Mouse (Mus musculus) neural tube, embryonic 15.5 days (tissue): ENCODE measurements around the gene Klk7. TPM values are rescaled to one million over a fixed set of nuclear protein-coding genes. Genes with fewer than 3 reads are reported as not detected.

Source experiments
- ATAC-seq: fragments of 200-750 bp; cut with Nextera tagmentation; 2 replicates; pipeline ENCODE4 v1.8.0; 2017; ENCODE audit warnings: mild to moderate bottlenecking, moderate TSS enrichment, moderate library complexity; ENCODE audit not compliant: low FRiP score
- H3K27ac ChIP-seq: fragments of 300-500 bp; sonication (generic); replicated peaks from 2 replicates; pipeline ENCODE4 v1.5.1; 2015; ENCODE audit warnings: mild to moderate bottlenecking, inconsistent platforms
- H3K27me3 ChIP-seq: fragments of 300-500 bp; sonication (generic); replicated peaks from 2 replicates; pipeline ENCODE4 v1.6.1; 2015; ENCODE audit warnings: inconsistent platforms
- H3K36me3 ChIP-seq: fragments of 300-500 bp; sonication (generic); 2 replicates; pipeline ENCODE4 v1.6.1; 2015; ENCODE audit warnings: inconsistent platforms
- H3K4me1 ChIP-seq: fragments of 300-500 bp; sonication (generic); 2 replicates; pipeline ENCODE4 v1.6.1; 2015; ENCODE audit warnings: inconsistent platforms
- H3K4me2 ChIP-seq: fragments of 300-500 bp; sonication (generic); 2 replicates; pipeline ENCODE4 v1.6.1; 2015; ENCODE audit warnings: inconsistent platforms, mild to moderate bottlenecking, moderate library complexity
- H3K4me3 ChIP-seq: fragments of 300-500 bp; sonication (generic); replicated peaks from 2 replicates; pipeline ENCODE4 v1.5.1; 2015; ENCODE audit warnings: mild to moderate bottlenecking, inconsistent platforms
- H3K9ac ChIP-seq: fragments of 300-500 bp; sonication (generic); replicated peaks from 2 replicates; pipeline ENCODE4 v1.6.1; 2015; ENCODE audit warnings: mild to moderate bottlenecking, inconsistent platforms
- H3K9me3 ChIP-seq: fragments of 300-500 bp; sonication (generic); replicated peaks from 2 replicates; pipeline ENCODE4 v1.6.1; 2016; ENCODE audit warnings: inconsistent platforms
- WGBS: fragments of 180-500 bp; shearing (Covaris S2); methylation state at CpG from one replicate; pipeline ENCODE4 v1.1.7; 2015; ENCODE audit warnings: mixed read lengths; 5-methylcytosine and 5-hydroxymethylcytosine counted together
- polyA plus RNA-seq: library from polyadenylated mRNA; unstranded; fragments of >200 nt; fragmentation: Nextera tagmentation; extraction: Ambion mirVana; gene quantifications from 2 replicates; pipeline ENCODE4 v1.2.1, GENCODE M21; 2015

The Klk7 gene
- polyA plus RNA-seq, 1 experiment from 2014 or later: not detected

DNA sequence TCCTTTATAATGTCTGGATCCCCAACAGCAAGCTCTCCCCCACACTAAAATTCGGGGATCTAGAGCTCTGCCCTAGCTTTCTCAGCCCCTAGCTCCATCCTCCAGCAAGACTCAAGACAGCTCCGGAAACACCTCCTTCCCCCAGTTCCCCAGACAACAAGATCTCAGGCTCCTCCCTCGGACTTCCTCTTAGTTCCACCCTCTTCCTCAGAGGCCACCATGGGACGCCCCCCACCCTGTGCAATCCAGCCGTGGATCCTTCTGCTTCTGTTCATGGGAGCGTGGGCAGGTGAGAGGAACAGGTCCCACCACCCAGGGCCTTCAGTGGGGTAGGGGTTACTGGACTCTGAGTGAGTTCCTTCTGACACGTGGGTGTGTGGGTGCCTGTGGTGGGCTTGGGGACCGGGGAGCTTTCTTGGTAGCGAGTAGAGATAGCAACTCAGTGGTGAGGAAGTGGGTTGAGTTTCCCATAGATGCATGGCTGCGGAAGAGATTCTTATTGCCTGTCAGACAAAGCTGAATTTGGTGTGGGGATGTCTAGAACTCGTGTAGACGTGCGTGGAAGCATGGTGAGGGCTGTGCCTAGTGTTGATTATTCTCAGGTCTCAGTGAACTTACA lies 13.1 kb upstream of the Klk7 start:
- ATAC-seq: peak; percentile 46; the same call in 1 of the 2 replicates
- H3K36me3 ChIP-seq: no peaks in the 10 kb centered on the region
- H3K4me1 ChIP-seq: peaks cover 22% of the 10 kb centered on the region
- peak overlapping the region; percentile 53 for H3K4me3 ChIP-seq
- 37% methylated on average over 13 of the region's 13 CpGs for WGBS
- no peak overlapping the region for H3K27ac ChIP-seq
- no peaks in the 10 kb centered on the region for H3K9me3 ChIP-seq
- peaks cover 37% of the 10 kb centered on the region for H3K27me3 ChIP-seq
- H3K4me2 ChIP-seq: peak overlapping the region; percentile 87
- peak overlapping the region; percentile 45; the same call in 1 of the 2 replicates for H3K9ac ChIP-seq

DNA sequence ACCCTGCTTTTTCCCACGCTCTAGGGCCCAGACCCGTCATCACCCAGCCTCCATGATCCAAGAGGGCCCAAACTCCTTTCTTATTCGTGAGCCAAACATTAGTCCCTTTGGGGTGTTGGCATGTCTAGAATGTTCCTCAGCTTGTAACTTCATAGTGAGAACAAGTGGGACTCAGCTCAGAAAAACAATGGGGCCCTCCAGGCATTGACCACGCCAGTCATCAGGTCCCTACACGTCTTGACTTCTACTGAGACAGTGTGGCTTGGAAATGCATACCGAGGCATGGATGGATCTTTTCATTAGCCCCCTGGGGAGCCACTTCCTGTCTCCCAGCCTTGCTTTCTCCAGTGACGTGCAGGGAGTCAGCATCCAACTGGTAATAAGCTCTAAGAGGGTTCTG lies 11.2 kb upstream of the Klk7 start:
- WGBS: 74% methylated on average over 7 of the region's 7 CpGs
- ATAC-seq: no peak
- Histone ChIP-seq H3K9me3 (no peaks in the 10 kb centered on the region), H3K4me1 (peaks cover 22% of the 10 kb centered on the region), H3K27me3 (peaks cover 30% of the 10 kb centered on the region), H3K4me2 (no peak overlapping the region), H3K9ac (no peak overlapping the region), H3K4me3 (no peak overlapping the region), H3K27ac (no peak overlapping the region), H3K36me3 (no peaks in the 10 kb centered on the region)

DNA sequence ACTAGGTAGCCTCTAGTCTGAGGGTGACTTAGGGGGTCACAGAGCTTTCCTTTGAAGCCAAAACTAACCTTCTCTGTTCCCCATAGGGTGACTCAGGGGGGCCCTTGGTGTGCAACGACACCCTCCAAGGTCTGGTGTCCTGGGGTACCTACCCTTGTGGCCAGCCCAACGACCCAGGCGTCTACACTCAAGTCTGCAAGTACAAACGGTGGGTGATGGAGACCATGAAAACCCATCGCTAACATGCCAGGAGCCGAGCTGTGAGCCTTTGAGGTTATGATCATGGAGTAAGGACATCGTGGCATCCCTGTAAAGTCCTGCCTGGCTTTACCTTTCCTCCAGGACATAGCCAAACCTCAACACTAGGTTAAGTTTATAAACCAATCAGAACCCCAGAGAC lies 4.1 kb downstream of the Klk7 start:
- Histone ChIP-seq H3K27ac (no peak overlapping the region), H3K9ac (no peak overlapping the region), H3K4me1 (no peaks in the 10 kb centered on the region), H3K36me3 (no peaks in the 10 kb centered on the region), H3K9me3 (no peaks in the 10 kb centered on the region), H3K27me3 (no peaks in the 10 kb centered on the region), H3K4me3 (no peak overlapping the region), H3K4me2 (no peak overlapping the region)
- no peak for ATAC-seq
- 88% methylated on average over 7 of the region's 7 CpGs for WGBS

DNA sequence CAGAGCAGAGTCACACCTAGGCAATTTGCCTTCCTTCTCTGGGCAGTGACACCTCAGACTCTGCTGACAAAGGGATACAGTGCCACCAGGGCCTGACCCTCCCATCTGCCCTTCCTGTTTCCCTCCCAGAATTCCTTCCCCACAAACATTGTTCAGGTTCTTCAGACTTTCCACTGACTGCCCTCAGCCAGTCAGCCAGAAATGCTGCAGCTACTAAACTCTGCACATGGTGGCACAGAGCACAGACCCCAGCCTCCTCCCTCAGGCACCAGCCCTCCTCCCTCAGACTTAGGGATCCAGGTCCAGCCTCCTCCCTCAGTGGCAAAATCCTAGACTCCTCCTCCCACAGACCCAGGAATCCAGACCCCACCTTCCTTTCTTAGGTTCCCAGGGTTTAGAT lies 5.7 kb downstream of the Klk7 start:
- Histone ChIP-seq H3K9me3 (no peaks in the 10 kb centered on the region), H3K27me3 (no peaks in the 10 kb centered on the region), H3K9ac (no peak overlapping the region), H3K4me2 (no peak overlapping the region), H3K27ac (no peak overlapping the region), H3K4me1 (no peaks in the 10 kb centered on the region), H3K4me3 (no peak overlapping the region), H3K36me3 (no peaks in the 10 kb centered on the region)
- no peak for ATAC-seq

DNA sequence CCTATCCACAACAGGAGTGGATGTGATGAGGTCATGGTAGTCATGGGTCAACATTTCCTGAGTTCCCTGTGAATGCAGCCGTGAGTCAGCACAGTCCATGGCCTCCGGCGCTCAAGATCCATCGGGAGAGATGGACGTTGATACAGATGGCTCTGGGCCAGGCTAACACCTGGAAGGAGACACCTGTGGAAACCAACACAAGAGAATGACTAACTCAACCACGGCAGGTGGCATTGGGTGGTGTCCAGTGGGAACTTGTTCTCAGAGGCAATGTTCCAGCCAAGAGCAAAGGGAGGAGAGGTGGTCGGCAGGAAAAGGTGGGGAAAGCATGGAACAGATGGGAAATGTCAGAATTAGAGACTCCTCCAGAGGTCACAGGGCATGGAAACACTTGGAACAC lies 10.5 kb downstream of the Klk7 start:
- Histone ChIP-seq H3K27ac (no peak overlapping the region), H3K9me3 (no peaks in the 10 kb centered on the region), H3K4me1 (no peaks in the 10 kb centered on the region), H3K27me3 (no peaks in the 10 kb centered on the region), H3K36me3 (no peaks in the 10 kb centered on the region), H3K4me3 (no peak overlapping the region), H3K9ac (no peak overlapping the region), H3K4me2 (no peak overlapping the region)
- no peak for ATAC-seq
- WGBS: 95% methylated on average over 7 of the region's 7 CpGs

DNA sequence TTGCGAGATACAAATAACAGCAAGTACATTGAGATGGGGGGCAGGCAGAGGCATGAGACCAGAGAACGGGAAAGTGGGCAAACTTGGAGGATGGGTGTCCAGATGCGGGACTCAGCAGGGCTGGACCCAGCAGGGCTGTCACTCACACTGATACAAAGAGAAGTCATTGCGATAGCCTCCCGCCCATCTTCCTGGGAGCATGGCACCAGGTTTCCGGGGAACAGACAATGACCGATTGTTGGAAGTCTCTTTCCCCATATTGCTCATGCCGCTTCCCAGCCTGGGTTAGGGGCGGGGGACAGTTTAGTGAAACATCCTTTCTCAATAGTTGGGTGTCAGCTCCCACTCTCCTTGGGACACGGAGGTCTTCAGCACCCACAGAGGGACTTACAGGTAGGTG lies 13.1 kb downstream of the Klk7 start, which contains the start of gene Klk6:
Gene Klk6, plus strand, starts transcription at position 301 of the 400 bp plus-strand sequence.
- Histone ChIP-seq H3K4me3 (no peak within 1 kb of the TSS), H3K4me2 (no peak within 1 kb of the TSS), H3K4me1 (no peaks in the 10 kb centered on the region), H3K27me3 (no peaks in the 10 kb centered on the region), H3K9me3 (no peaks in the 10 kb centered on the region), H3K36me3 (no peaks in the 10 kb centered on the region), H3K9ac (no peak within 1 kb of the TSS), H3K27ac (no peak within 1 kb of the TSS)
- 82% methylated on average over 10 of the region's 10 CpGs for WGBS
- no peak for ATAC-seq

DNA sequence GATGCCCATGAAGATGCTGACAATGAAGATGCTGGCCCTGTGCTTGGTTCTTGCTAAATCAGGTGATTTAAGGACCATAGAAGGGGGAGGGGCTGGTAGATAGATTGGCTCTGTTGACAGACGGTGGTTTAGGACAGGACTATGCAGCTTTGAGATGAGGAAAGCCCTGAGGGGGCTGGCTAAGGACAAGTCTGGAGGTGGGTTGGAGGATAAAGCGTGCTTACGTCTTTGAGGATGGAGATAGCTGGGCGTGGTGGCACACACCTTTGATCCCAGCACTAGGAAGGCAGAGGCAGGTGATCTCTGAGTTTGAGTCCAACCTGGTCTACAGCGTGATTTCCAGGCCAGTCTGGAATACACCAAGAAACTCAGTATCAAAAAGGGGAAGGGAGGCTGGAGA lies 15.0 kb downstream of the Klk7 start:
- Histone ChIP-seq H3K9ac (no peak overlapping the region), H3K4me1 (no peaks in the 10 kb centered on the region), H3K27me3 (no peaks in the 10 kb centered on the region), H3K4me3 (no peak overlapping the region), H3K27ac (no peak overlapping the region), H3K4me2 (no peak overlapping the region), H3K9me3 (no peaks in the 10 kb centered on the region), H3K36me3 (no peaks in the 10 kb centered on the region)
- no peak for ATAC-seq
- WGBS: 92% methylated on average over 5 of the region's 5 CpGs

DNA sequence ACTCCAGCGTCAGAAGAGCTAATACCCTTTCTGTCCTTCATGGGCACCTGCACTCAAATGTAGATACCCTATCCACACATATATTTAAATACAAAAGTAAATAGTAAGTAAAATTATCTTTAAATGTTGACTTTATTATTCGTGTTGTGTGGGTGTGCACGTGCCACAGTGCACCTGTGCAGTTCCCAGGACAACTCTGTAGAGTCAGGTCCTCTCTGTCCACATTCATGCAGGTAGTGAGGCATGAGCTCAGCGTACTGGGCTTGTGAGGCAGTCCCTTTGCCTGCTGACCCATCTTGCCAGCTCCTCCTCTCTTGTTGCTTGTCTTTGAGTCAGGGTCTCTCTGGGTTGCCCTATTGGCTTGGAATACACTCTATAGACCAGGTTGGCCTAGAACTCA lies 16.6 kb downstream of the Klk7 start:
- no peaks in the 10 kb centered on the region for H3K27me3 ChIP-seq
- H3K4me3 ChIP-seq: no peak overlapping the region
- WGBS: 86% methylated on average over 4 of the region's 4 CpGs
- no peaks in the 10 kb centered on the region for H3K36me3 ChIP-seq
- H3K27ac ChIP-seq: no peak overlapping the region
- no peaks in the 10 kb centered on the region for H3K9me3 ChIP-seq
- no peak overlapping the region for H3K4me2 ChIP-seq
- ATAC-seq: no peak
- no peaks in the 10 kb centered on the region for H3K4me1 ChIP-seq
- H3K9ac ChIP-seq: no peak overlapping the region

DNA sequence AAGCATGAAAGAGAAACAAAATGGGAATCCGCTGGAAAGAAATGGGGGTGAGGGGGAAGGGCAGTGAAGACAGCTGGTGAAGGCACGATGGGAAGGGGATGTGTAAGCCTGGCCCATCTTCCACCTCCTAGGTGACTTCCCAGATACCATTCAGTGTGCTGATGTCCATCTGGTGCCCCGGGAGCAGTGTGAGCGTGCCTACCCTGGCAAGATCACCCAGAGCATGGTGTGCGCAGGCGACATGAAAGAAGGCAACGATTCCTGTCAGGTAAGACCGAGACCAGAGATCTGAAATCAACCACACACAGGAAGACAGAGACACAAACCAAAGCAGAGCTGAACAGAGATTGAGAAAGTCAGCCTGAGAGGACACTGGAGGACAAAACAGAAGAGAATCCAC lies 17.9 kb downstream of the Klk7 start:
- Histone ChIP-seq H3K36me3 (no peaks in the 10 kb centered on the region), H3K27ac (no peak overlapping the region), H3K9ac (no peak overlapping the region), H3K9me3 (no peaks in the 10 kb centered on the region), H3K27me3 (no peaks in the 10 kb centered on the region), H3K4me3 (no peak overlapping the region), H3K4me1 (no peaks in the 10 kb centered on the region), H3K4me2 (no peak overlapping the region)
- WGBS: 94% methylated on average over 8 of the region's 8 CpGs
- ATAC-seq: no peak

DNA sequence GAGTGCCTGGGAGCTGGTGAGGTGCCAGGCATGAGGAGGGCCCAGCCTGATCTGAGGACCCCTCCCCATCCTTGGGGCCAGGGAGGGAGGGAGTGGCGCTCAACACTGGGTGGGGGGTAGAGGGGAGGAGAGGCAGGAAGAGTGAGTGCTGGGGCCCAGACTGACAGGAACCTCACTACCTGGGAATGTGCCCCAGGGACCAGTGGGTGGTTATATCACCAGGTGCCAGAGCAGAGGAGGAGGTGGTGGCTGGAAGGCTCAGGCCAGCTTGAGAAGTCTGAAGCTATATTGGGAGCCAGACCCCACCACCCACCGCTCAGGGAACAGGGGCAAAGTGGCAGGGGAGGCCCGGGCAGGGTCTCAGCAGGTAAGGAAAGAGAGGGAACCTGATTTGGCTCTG lies 30.6 kb downstream of the Klk7 start, which contains the start of gene Klk5:
Gene Klk5, plus strand, starts transcription at position 271 of the 400 bp plus-strand sequence.
- H3K4me2 ChIP-seq: no peak within 1 kb of the TSS
- ATAC-seq: no peak
- no peaks in the 10 kb centered on the region for H3K9me3 ChIP-seq
- H3K27me3 ChIP-seq: no peaks in the 10 kb centered on the region
- no peaks in the 10 kb centered on the region for H3K36me3 ChIP-seq
- H3K4me3 ChIP-seq: no peak within 1 kb of the TSS
- WGBS: 78% methylated on average over 3 of the region's 3 CpGs
- H3K9ac ChIP-seq: no peak within 1 kb of the TSS
- H3K4me1 ChIP-seq: no peaks in the 10 kb centered on the region
- no peak within 1 kb of the TSS for H3K27ac ChIP-seq

DNA sequence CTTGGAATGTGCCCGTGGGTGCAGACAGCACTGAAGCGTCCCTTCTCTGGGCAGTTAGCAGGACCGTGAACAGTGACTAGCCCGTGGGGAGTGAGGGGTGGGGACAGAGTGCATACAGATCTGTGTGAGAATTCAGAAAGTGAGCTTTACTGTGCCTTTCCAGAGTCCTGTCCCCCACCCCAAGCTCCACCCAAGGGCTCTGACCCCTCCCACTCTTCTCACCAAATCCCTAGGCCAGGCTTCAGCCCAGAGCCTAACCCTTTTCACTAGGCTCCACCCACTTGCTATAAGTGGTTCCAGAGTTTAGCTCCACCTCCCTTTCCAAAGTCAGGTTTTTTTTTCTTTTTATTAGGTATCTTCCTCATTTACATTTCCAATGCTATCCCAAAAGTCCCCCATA lies 32.7 kb downstream of the Klk7 start:
- Histone ChIP-seq H3K4me3 (no peak overlapping the region), H3K4me2 (no peak overlapping the region), H3K36me3 (no peaks in the 10 kb centered on the region), H3K4me1 (no peaks in the 10 kb centered on the region), H3K27ac (no peak overlapping the region), H3K9me3 (no peaks in the 10 kb centered on the region), H3K27me3 (no peaks in the 10 kb centered on the region), H3K9ac (no peak overlapping the region)
- WGBS: 90% methylated on average over 4 of the region's 4 CpGs
- ATAC-seq: no peak

DNA sequence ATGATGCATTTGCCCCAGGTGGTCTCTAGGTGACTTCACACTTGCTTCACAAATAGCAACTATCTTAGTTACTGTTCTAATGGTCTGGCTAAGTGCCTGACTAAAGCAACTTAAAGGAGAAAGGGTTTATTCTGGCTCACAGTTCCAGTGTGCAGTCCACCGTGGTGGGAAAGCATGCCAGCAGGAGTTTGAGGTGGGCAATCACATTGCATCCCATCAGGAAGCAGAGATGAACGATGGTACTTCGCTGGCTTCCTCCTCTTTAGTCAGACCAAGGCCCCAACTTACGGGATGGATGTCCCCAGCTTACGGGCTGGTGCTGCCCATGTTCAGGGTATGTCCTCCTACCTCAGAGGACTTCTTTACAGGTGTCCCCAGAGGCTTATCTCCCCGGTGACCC lies 40.5 kb downstream of the Klk7 start:
- no peak for ATAC-seq

More for the DNA sequence above, 40.5 kb downstream of the Klk7 start:
- H3K27me3 ChIP-seq: no peaks in the 10 kb centered on the region
- no peak overlapping the region for H3K4me2 ChIP-seq
- no peaks in the 10 kb centered on the region for H3K9me3 ChIP-seq
- no peak overlapping the region for H3K9ac ChIP-seq
- H3K4me3 ChIP-seq: no peak overlapping the region
- H3K4me1 ChIP-seq: no peaks in the 10 kb centered on the region
- H3K27ac ChIP-seq: no peak overlapping the region
- WGBS: 88% methylated on average over 6 of the region's 6 CpGs
- H3K36me3 ChIP-seq: no peaks in the 10 kb centered on the region
